In genomic region chr15:97246256-97246655, GRCm38 (mm10) we compare ENCODE assay signal across 8 mouse cellular contexts. TPM values are rescaled to one million over a fixed set of nuclear protein-coding genes. Genes with fewer than 3 reads are reported as not detected.
DNase-seq lines count a peak whose midpoint lies in the region; ATAC-seq and TF ChIP-seq lines count a peak whose summit lies in the region.

No protein-coding gene starts in this region.

- no peak for ATAC-seq in neural tube, embryonic 11.5 days (ENCODE audit: insufficient read depth, low FRiP score, low TSS enrichment)
- no peak for ATAC-seq in forebrain, postnatal 0 days
- ATAC-seq in liver, embryonic 12.5 days, result no peak
- ATAC-seq in stomach, embryonic 15.5 days (ENCODE audit: insufficient read depth, low FRiP score, low read depth), result no peak
- no peak for ATAC-seq in erythroblast, adult 5-6 weeks (replicated peaks; ENCODE audit: low FRiP score, poor library complexity, severe bottlenecking)

- 0 out of 2 replicates have a peak, but pooled peaks cover 5% of the 10 kb centered on the region for H3K4me1 ChIP-seq in neural tube, embryonic 11.5 days (ENCODE audit: control insufficient read depth, insufficient read depth, low read length)
- peaks cover 3% of the 10 kb centered on the region; the same call in 1 of the 2 replicates for H3K4me1 ChIP-seq in forebrain, postnatal 0 days (ENCODE audit: insufficient read depth)
- peaks cover 17% of the 10 kb centered on the region; the same call in 1 of the 2 replicates for H3K4me1 ChIP-seq in liver, embryonic 12.5 days
- H3K4me1 ChIP-seq in stomach, embryonic 15.5 days, result no peaks in the 10 kb centered on the region; the same call in 1 of the 2 replicates
- no peaks in the 10 kb centered on the region for H3K4me1 ChIP-seq in cerebellum, adult 2 months (ENCODE audit: control insufficient read depth, insufficient read depth, low read length)

- H3K9ac ChIP-seq in neural tube, embryonic 11.5 days (ENCODE audit: low read length), result no peak overlapping the region
- peak overlapping the region; percentile 84; the same call in 1 of the 2 replicates for H3K9ac ChIP-seq in forebrain, postnatal 0 days
- no peak overlapping the region for H3K9ac ChIP-seq in liver, embryonic 12.5 days
- no peak overlapping the region for H3K9ac ChIP-seq in stomach, embryonic 15.5 days

- H3K4me3 ChIP-seq in neural tube, embryonic 11.5 days (ENCODE audit: low read depth, low read length), result peak overlapping the region; percentile 85
- peak overlapping the region; percentile 84 for H3K4me3 ChIP-seq in forebrain, postnatal 0 days (ENCODE audit: low read depth, low read length)
- H3K4me3 ChIP-seq in liver, embryonic 12.5 days, result peak overlapping the region; percentile 69; the same call in 1 of the 2 replicates
- H3K4me3 ChIP-seq in stomach, embryonic 15.5 days (replicated peaks), result peak overlapping the region; percentile 67; the same call in 1 of the 2 replicates
- no peak overlapping the region for H3K4me3 ChIP-seq in cerebellum, adult 2 months (replicated peaks; ENCODE audit: insufficient read depth, low read depth, low read length)

- H3K27me3 ChIP-seq in neural tube, embryonic 11.5 days (ENCODE audit: control insufficient read depth, insufficient read depth, low read length), result peaks cover 6% of the 10 kb centered on the region; the same call in 1 of the 2 replicates
- peaks cover 6% of the 10 kb centered on the region; the same call in 1 of the 2 replicates for H3K27me3 ChIP-seq in forebrain, postnatal 0 days (ENCODE audit: insufficient read depth, low read length)
- H3K27me3 ChIP-seq in liver, embryonic 12.5 days (replicated peaks), result peaks cover 80% of the 10 kb centered on the region
- peaks cover 10% of the 10 kb centered on the region for H3K27me3 ChIP-seq in stomach, embryonic 15.5 days (replicated peaks)
- peaks cover 2% of the 10 kb centered on the region; the same call in 1 of the 2 replicates for H3K27me3 ChIP-seq in cerebellum, adult 2 months (ENCODE audit: control insufficient read depth, insufficient read depth, low read length)

- no peak for TF ChIP-seq POLR2A in cerebellum, adult 2 months (IDR thresholded peaks at IDR 0.05; ENCODE audit: borderline replicate concordance, insufficient read depth, low read length)

- no peak for TF ChIP-seq CTCF in forebrain, postnatal 0 days (IDR thresholded peaks at IDR 0.05; ENCODE audit: low read depth)
- TF ChIP-seq CTCF in cerebellum, adult 2 months (IDR thresholded peaks at IDR 0.05; ENCODE audit: borderline replicate concordance, insufficient read depth, low read depth, low read length), result no peak

- H3K36me3 ChIP-seq in neural tube, embryonic 11.5 days (ENCODE audit: control insufficient read depth, insufficient read depth, low read length), result no peaks in the 10 kb centered on the region
- no peaks in the 10 kb centered on the region for H3K36me3 ChIP-seq in forebrain, postnatal 0 days (ENCODE audit: insufficient read depth)
- H3K36me3 ChIP-seq in liver, embryonic 12.5 days, result no peaks in the 10 kb centered on the region
- no peaks in the 10 kb centered on the region for H3K36me3 ChIP-seq in stomach, embryonic 15.5 days

- peak overlapping the region; percentile 87 for H3K4me2 ChIP-seq in neural tube, embryonic 11.5 days (ENCODE audit: low read depth)
- H3K4me2 ChIP-seq in forebrain, postnatal 0 days (ENCODE audit: low read depth), result peak overlapping the region; percentile 75
- peak overlapping the region; percentile 94; the same call in 1 of the 2 replicates for H3K4me2 ChIP-seq in liver, embryonic 12.5 days
- peak overlapping the region; percentile 93 for H3K4me2 ChIP-seq in stomach, embryonic 15.5 days

- WGBS in neural tube, embryonic 11.5 days, result 28% methylated on average over 14 of the region's 14 CpGs
- 23% methylated on average over 14 of the region's 14 CpGs for WGBS in forebrain, postnatal 0 days
- WGBS in liver, embryonic 12.5 days (ENCODE audit: insufficient replicate concordance), result 25% methylated on average over 14 of the region's 14 CpGs
- 28% methylated on average over 14 of the region's 14 CpGs for WGBS in stomach, embryonic 15.5 days
- WGBS in cerebellum, adult 2 months, result 23% methylated on average over 14 of the region's 14 CpGs

- H3K27ac ChIP-seq in neural tube, embryonic 11.5 days (ENCODE audit: low read depth, low read length), result no peak overlapping the region
- no peak overlapping the region for H3K27ac ChIP-seq in forebrain, postnatal 0 days (ENCODE audit: low read depth, low read length)
- H3K27ac ChIP-seq in liver, embryonic 12.5 days, result no peak overlapping the region
- H3K27ac ChIP-seq in stomach, embryonic 15.5 days, result no peak overlapping the region
- no peak overlapping the region for H3K27ac ChIP-seq in cerebellum, adult 2 months (ENCODE audit: insufficient read depth, low read length)

- no peak for DNase-seq in neural tube, embryonic 11.5 days (ENCODE audit: low spot score)
- DNase-seq in neural tube, embryonic 10.5 days (ENCODE audit: extremely low spot score, low spot score), result no peak
- DNase-seq in forebrain, postnatal 0 days, result no peak
- no peak for DNase-seq in right cerebral cortex, adult 18-20 months
- DNase-seq in cerebellum, adult 2 months, result no peak

- H3K9me3 ChIP-seq in neural tube, embryonic 11.5 days (ENCODE audit: control insufficient read depth, low read length), result no peaks in the 10 kb centered on the region
- H3K9me3 ChIP-seq in forebrain, postnatal 0 days (ENCODE audit: low read length), result no peaks in the 10 kb centered on the region
- no peaks in the 10 kb centered on the region for H3K9me3 ChIP-seq in liver, embryonic 12.5 days (replicated peaks)
- no peaks in the 10 kb centered on the region for H3K9me3 ChIP-seq in stomach, embryonic 15.5 days

RNA-seq across cellular contexts. Expression of gene Pced1b, which starts 0.7 kb away (rescaled TPM):
- 3.6 and 5.3 TPM in 2 replicates for polyA plus RNA-seq in neural tube, embryonic 11.5 days (2014; fragmentation: Nextera tagmentation; extraction: Ambion mirVana)
- total RNA-seq in forebrain, postnatal 0 days (2014; rRNA removed), result 4.8 and 6.9 TPM in 2 replicates
- polyA plus RNA-seq in forebrain, postnatal 0 days (2015; fragmentation: Nextera tagmentation; extraction: Ambion mirVana), result 4.4 and 5.4 TPM in 2 replicates
- polyA plus RNA-seq in liver, embryonic 12.5 days (2016; fragmentation: Nextera tagmentation; extraction: Ambion mirVana), result 5.6 and 6.4 TPM in 2 replicates
- polyA plus RNA-seq in stomach, embryonic 15.5 days (2015; fragmentation: Nextera tagmentation; extraction: Ambion mirVana), result 3.0 and 3.5 TPM in 2 replicates
- total RNA-seq in erythroblast, adult 5-6 weeks (2015; ENCODE audit: low replicate concordance), result 11.3 and 19.4 TPM in 2 replicates
- total RNA-seq in erythroblast, adult 5-6 weeks (2017; ENCODE audit: low replicate concordance), result 6.0 and 17.7 TPM in 2 replicates
- polyA plus RNA-seq in cerebellum, adult 2 months (2012; rRNA removed), result 7.4 and 7.5 TPM in 2 replicates

RNA-seq across cellular contexts. Expression of gene Amigo2, which starts 0.8 kb away (rescaled TPM):
- polyA plus RNA-seq in neural tube, embryonic 11.5 days (2014; fragmentation: Nextera tagmentation; extraction: Ambion mirVana), result 4.6 and 4.9 TPM in 2 replicates
- total RNA-seq in forebrain, postnatal 0 days (2014; rRNA removed), result 10.5 and 15.7 TPM in 2 replicates
- 5.8 and 8.7 TPM in 2 replicates for polyA plus RNA-seq in forebrain, postnatal 0 days (2015; fragmentation: Nextera tagmentation; extraction: Ambion mirVana)
- 1.4 and 1.7 TPM in 2 replicates for polyA plus RNA-seq in liver, embryonic 12.5 days (2016; fragmentation: Nextera tagmentation; extraction: Ambion mirVana)
- polyA plus RNA-seq in stomach, embryonic 15.5 days (2015; fragmentation: Nextera tagmentation; extraction: Ambion mirVana), result 4.7 and 5.5 TPM in 2 replicates
- total RNA-seq in erythroblast, adult 5-6 weeks (2015; ENCODE audit: low replicate concordance), result 0.42 TPM in 1 of 2 replicates, not detected in the other
- 0.42 and 0.85 TPM in 2 replicates for total RNA-seq in erythroblast, adult 5-6 weeks (2017; ENCODE audit: low replicate concordance)
- 6.1 and 6.6 TPM in 2 replicates for polyA plus RNA-seq in cerebellum, adult 2 months (2012; rRNA removed)
